Mouse (Mus musculus): ENCODE results near the gene Klhl3.

GRCm38 (mm10) chr13:57996536-57996935, 116.9 kb downstream of the Klhl3 start:
- TF ChIP-seq CTCF (conservative IDR thresholded peaks at IDR 0.05; ENCODE audit: low read length) (no peak), NANOG (IDR thresholded peaks at IDR 0.05; ENCODE audit: borderline replicate concordance, low read length) (no peak), POU5F1 (IDR thresholded peaks at IDR 0.05; ENCODE audit: borderline replicate concordance, low read length) (no peak)

All from E14TG2a.4 (cell line).